Mouse (Mus musculus): ENCODE measurements around the gene Fads6.

Fads6 gene

DNA sequence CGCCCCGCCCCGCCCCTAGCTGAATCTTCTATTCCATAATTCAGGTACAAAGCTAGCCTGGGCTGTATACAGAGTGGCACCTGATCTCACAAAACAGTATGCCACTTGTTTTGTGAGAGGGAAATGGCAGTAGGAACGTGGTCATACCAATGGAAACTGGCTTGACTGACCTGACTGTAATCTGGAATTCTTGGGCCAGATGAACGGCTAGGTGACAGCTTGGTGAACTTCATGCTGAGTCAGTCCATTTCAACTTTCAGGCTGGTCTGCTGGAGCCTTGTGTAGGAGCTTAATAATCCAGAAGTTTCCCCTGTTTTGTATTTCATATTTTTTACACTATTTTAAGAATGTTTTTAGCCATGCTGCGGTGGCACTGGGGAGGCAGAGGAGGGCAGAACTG is 19.3 kb downstream of the Fads6 start:
- ATAC-seq (ENCODE audit: insufficient number of reproducible peaks, low FRiP score, low TSS enrichment) = no peak

GRCm38 (mm10) chr11:115277604-115277975 is 19.9 kb downstream of the Fads6 start:
- no peak for ATAC-seq (ENCODE audit: insufficient number of reproducible peaks, low FRiP score, low TSS enrichment)

DNA sequence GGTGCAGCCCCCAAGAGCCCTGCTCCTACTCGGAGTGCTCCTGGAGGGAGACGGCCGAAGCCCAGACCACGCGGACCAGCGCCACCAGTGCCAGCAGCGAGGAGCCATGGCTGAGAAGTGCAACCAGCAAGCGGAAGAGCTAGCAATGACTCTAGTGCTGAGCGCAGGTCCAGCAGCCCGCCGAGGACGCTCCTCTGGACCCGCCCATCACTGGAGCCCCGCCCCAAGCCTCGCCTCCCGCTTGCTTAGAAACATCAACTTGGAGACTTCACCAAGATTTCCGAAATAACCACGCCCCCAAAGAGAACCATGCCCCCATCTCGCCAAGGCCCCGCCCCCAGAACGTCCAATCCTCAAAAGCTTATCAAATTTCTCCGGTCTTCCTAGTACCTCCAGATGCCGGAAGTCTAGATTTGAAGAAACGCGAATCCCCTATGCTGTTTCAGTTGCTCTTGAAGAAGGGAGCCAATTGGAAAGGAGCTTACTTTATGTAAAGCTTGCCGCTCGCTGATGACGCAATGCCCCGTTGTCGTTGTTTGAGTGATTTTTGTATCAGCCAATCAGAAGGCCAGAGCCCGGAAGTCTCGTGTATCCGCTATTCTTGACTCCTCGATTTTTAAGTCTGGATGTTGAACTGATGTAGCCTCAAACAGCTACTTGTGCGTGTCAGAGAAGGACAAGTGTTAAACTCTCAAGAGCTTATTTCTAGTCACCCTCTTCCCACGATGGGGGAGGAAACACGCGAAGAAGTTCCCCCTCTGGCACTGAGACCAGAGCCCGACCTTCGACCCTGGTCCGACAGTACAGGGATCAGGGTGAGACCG is 20.5 kb downstream of the Fads6 start, which contains the start of gene Fdxr:
TSS of gene Fdxr (minus strand) at position 271 of the 824 bp plus-strand sequence.
- peak; percentile 91 for ATAC-seq (ENCODE audit: insufficient number of reproducible peaks, low FRiP score, low TSS enrichment)

GRCm38 (mm10) chr11:115275954-115276353 is 21.5 kb downstream of the Fads6 start:
- no peak for ATAC-seq (ENCODE audit: insufficient number of reproducible peaks, low FRiP score, low TSS enrichment)

GRCm38 (mm10) chr11:115275509-115275908 is 22.0 kb downstream of the Fads6 start:
- ATAC-seq (ENCODE audit: insufficient number of reproducible peaks, low FRiP score, low TSS enrichment) = no peak

GRCm38 (mm10) chr11:115274771-115275170 is 22.7 kb downstream of the Fads6 start:
- no peak for ATAC-seq (ENCODE audit: insufficient number of reproducible peaks, low FRiP score, low TSS enrichment)

- no peak for ATAC-seq (ENCODE audit: insufficient number of reproducible peaks, low FRiP score, low TSS enrichment)
Measured at GRCm38 (mm10) chr11:115274178-115274577, 23.3 kb downstream of the Fads6 start.

DNA sequence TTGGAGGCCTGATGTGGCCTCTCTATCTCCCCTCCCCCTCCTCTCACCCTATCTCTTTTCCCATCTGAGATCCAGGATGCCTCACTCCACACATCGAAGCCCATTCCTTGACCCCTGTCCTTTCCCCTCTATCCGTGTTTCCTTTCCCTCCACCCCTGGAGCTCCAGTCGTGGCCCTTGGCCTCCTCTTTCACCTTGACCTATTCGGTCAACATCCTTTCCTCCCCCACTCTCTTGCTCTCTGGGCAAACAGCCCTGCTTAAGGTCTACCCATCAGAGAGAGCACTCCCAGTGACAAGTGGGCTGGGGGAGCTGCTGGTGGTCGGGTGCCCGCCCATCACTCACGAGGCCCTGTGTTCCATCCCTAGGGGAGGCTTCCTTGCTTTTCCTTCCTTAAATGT is 23.7 kb downstream of the Fads6 start:
- ATAC-seq (ENCODE audit: insufficient number of reproducible peaks, low FRiP score, low TSS enrichment) = no peak

GRCm38 (mm10) chr11:115272894-115273498 is 24.5 kb downstream of the Fads6 start:
- no peak for ATAC-seq (ENCODE audit: insufficient number of reproducible peaks, low FRiP score, low TSS enrichment)

- ATAC-seq (ENCODE audit: insufficient number of reproducible peaks, low FRiP score, low TSS enrichment) = no peak
Measured at GRCm38 (mm10) chr11:115271481-115271880, 26.0 kb downstream of the Fads6 start.

- ATAC-seq (ENCODE audit: insufficient number of reproducible peaks, low FRiP score, low TSS enrichment) = no peak
Measured at GRCm38 (mm10) chr11:115271052-115271451, 26.4 kb downstream of the Fads6 start.

DNA sequence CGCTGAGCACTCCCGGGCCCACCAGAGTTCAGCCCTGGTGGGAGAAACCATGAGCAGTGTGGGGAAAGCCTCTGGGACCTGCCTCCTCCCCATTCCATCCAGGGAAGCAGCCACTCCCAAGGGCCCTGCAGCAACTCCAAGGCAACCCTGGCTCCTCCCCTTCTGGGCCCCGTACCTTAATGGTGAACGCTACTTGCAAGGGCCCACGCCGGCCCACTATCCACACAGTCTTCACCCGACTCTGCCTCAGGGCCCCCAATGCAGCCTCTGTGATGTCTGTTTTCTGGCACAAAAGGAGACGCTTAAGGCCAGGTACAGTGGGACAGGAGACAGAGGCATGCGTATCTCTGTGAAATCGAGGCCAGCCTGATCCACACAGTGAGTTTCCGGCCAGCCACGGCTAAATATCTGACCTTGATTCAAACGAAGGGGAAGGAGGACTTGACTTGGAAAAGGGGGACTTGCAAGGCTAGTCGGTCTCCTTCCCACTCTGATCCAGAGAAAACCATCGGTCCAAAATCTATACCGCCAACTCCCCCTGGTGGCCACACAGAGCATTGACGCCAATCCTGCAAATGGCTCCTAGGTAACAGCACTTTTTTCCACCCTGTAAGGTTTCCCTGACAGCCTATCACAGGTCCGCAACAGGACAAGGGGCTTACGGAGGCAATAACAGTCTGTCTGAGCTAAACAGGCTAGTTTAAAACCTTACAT is 27.2 kb downstream of the Fads6 start:
- ATAC-seq (ENCODE audit: insufficient number of reproducible peaks, low FRiP score, low TSS enrichment) = peak; percentile 29; the same call in 1 of the 2 replicates

- no peak for ATAC-seq (ENCODE audit: insufficient number of reproducible peaks, low FRiP score, low TSS enrichment)
Measured at GRCm38 (mm10) chr11:115269330-115270066, 28.0 kb downstream of the Fads6 start.

- no peak for ATAC-seq (ENCODE audit: insufficient number of reproducible peaks, low FRiP score, low TSS enrichment)
Measured at GRCm38 (mm10) chr11:115267958-115268357, 29.5 kb downstream of the Fads6 start.

DNA sequence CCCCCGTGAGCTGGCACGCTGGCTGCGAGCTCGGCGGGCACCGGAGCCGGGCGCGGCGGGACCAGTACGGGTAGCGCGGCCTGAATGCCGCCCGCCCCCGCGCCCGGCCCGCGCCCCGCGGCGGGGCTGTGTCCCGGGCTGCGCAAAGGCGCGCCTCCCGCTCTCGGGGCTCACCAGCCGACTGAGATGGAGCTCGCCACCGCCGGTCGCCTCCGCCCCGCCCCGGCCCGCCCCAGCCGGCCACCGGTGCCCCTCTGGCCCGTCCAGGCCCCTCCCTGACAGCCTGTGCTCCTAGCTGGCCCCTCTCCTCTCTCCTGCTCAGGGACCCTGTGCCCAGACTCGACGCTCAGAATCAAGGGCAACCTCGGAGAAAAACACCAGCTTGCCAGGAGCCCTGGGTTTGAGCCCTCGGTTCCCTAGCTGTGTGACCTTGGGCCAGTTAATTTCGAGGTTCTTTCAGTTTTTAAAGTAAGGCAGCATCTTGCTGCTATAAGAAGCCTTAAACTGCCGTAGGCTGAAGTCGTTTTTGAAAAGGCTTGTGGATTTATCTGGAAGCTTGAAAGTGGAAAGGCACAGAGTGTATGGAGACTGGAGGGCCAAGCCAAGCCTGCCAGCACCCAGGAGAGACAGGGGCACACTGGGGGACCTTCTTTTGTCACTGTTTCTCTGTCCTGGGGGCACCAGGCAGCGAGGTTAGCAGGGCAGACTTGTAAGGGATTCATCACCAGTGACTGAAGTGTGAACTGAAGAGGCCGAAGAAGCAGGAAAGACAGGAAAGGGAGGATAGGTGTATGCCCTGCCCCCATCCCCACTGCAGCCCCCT is 30.2 kb downstream of the Fads6 start, which contains the start of gene Grin2c:
TSS of gene Grin2c (minus strand) at position 183 of the 823 bp plus-strand sequence.
- peak; percentile 10; the same call in 1 of the 2 replicates for ATAC-seq (ENCODE audit: insufficient number of reproducible peaks, low FRiP score, low TSS enrichment)

DNA sequence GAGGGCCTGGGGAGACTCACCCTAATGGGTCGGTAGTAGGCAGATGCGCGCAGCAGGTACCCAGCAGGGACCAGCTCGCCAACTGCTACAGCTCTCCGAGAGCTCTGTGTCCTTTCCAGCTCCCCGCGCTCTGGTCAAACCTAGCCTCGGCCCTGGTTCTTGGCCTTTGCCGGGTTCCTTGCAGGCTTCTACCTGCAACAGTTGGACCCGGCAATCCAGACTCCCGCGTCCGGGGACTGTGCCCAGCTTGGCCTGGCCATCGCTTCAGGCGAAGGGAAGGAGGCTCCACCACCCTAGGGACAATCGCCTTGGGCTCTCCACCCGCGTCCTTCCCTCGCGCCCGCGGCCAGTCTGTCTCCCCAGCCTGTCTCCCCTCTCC is 31.1 kb downstream of the Fads6 start:
- peak; percentile 12; the same call in 1 of the 2 replicates for ATAC-seq (ENCODE audit: insufficient number of reproducible peaks, low FRiP score, low TSS enrichment)

DNA sequence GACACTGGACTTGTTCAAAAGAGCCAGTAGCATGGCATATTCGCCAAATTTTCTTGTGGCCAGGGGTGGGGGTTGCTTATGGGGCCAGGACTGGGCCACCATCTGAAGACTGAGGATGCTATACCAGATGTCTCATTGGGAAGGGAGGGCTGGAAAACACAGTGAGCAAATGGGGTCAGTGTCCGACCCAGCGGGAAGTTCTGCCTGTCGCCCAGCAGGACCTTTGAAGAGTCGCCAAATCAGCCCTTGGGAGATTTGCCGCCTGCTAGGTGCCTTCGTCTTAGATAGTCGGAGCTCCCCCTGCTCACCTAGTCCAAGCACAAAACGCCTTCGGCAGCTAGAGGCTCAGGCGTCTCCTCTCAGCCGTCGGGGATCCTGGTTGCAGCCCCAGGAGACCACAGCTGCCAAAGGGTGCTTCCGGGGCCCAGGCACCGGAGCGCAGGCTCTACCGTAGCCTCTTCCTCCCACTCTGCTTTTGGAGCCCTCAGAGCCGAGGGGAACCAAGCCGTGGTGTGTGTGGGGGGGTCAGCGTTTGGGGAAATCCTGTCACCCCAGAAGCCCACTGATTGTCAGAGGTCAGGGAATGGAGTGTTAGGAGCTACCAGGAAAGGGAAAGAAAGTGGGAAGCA is 31.6 kb downstream of the Fads6 start:
- no peak for ATAC-seq (ENCODE audit: insufficient number of reproducible peaks, low FRiP score, low TSS enrichment)

DNA sequence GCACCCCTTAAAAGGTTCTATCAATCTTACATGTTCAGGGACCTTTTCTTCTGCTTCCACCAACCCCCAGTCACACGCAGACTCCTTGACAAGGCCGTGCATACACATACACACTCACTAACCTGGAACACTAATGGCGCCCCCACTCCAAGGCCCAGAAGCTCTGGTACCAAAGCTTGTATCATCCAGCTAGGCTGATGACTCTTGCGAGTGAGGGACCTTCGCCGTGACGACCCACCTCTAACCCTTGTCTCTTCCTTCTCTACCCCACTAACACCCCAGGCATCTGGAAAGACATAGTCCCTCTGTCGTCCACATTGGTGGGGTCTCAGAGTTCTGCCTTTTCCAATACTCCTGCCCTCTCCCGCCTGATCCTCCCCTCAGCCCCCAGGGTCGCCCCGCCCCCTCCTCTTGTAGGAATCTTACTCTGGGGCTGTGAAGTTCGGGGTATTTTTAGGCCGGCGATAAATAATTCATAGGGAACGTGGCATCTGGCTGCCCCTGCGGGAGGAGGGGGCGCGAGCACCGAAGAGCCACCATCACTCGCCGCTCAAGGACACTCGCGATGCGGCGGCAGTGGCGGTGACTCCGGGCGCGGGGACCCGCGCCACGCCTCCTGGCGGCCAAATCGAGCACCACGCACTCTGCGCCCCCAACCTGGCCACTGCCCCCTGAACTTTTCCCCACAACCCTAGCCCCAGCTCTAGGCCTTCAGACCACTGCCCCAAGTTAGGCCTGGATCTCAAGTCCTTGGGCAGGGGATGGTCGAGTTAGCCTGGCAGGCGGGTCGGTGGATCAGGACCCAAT is 32.4 kb downstream of the Fads6 start:
- ATAC-seq (ENCODE audit: insufficient number of reproducible peaks, low FRiP score, low TSS enrichment) = no peak

All from cerebellum, adult (tissue).